In the genomic region with DNA sequence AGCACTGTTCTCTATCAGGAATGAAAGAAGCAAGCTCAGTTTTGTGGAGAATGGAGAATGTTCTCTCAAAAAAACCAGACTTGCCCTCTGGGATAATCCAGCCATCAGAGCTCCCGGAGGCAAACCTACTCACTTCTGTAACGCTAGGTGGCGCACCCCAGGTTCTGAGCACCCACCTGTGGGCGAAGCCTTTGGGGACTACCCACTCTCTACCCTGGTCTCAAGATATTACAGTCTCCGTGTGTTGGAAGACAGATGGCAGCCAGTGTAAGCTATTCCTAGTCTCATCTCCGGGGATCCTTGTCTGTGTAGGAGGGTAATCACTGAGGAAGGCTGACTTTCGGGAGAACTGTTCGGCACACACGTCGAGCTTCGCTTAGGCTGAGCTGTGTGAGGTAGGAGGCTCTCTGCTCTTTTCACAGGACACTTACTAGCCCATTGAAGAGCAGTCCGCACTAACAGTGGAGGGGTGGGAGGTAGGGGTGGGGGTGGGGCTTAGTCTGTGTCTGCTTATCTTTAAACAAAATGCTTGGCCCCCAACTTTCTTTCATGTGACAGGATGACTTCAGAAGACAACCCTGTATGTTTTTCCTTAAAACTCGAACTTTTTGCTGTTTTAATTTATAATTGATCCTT, we compare ENCODE assay signal across 8 mouse cellular contexts. TPM values are rescaled to one million over a fixed set of nuclear protein-coding genes. Genes with fewer than 3 reads are reported as not detected.
DNase-seq lines count a peak whose midpoint lies in the region; ATAC-seq and TF ChIP-seq lines count a peak whose summit lies in the region.

No protein-coding gene starts in this region.

- H3K9me3 ChIP-seq in kidney, postnatal 0 days (replicated peaks; ENCODE audit: low read length): no peaks in the 10 kb centered on the region
- no peaks in the 10 kb centered on the region for H3K9me3 ChIP-seq in kidney, embryonic 14.5 days (ENCODE audit: control insufficient read depth, low read length)
- H3K9me3 ChIP-seq in embryonic facial prominence, embryonic 14.5 days (ENCODE audit: control insufficient read depth, low read length): no peaks in the 10 kb centered on the region
- H3K9me3 ChIP-seq in liver, embryonic 16.5 days (replicated peaks; ENCODE audit: control insufficient read depth, low read length): no peaks in the 10 kb centered on the region
- no peaks in the 10 kb centered on the region for H3K9me3 ChIP-seq in forebrain, embryonic 16.5 days (ENCODE audit: control insufficient read depth, low read length)

- H3K4me3 ChIP-seq in kidney, postnatal 0 days (replicated peaks; ENCODE audit: low read depth, low read length): no peak overlapping the region
- H3K4me3 ChIP-seq in kidney, embryonic 14.5 days (ENCODE audit: low read length): no peak overlapping the region
- no peak overlapping the region for H3K4me3 ChIP-seq in embryonic facial prominence, embryonic 14.5 days (ENCODE audit: low read depth, low read length)
- H3K4me3 ChIP-seq in liver, embryonic 16.5 days (ENCODE audit: low read depth, low read length): peak overlapping the region; percentile 14; the same call in 1 of the 2 replicates
- H3K4me3 ChIP-seq in small intestine, adult 2 months (ENCODE audit: low read depth, low read length): no peak overlapping the region
- H3K4me3 ChIP-seq in forebrain, embryonic 16.5 days (replicated peaks; ENCODE audit: low read length): no peak overlapping the region

- H3K27me3 ChIP-seq in kidney, postnatal 0 days (ENCODE audit: insufficient read depth, low read length): no peaks in the 10 kb centered on the region
- no peaks in the 10 kb centered on the region for H3K27me3 ChIP-seq in kidney, embryonic 14.5 days (ENCODE audit: control insufficient read depth, insufficient read depth, low read length)
- no peaks in the 10 kb centered on the region for H3K27me3 ChIP-seq in embryonic facial prominence, embryonic 14.5 days (replicated peaks; ENCODE audit: control insufficient read depth, insufficient read depth, low read length)
- peaks cover 6% of the 10 kb centered on the region; the same call in 1 of the 2 replicates for H3K27me3 ChIP-seq in liver, embryonic 16.5 days (ENCODE audit: control insufficient read depth, insufficient read depth, low read depth, low read length)
- H3K27me3 ChIP-seq in small intestine, adult 2 months (ENCODE audit: control insufficient read depth, insufficient read depth, low read length): no peaks in the 10 kb centered on the region
- H3K27me3 ChIP-seq in forebrain, embryonic 16.5 days (replicated peaks; ENCODE audit: control insufficient read depth, insufficient read depth, low read length): no peaks in the 10 kb centered on the region

- peak; percentile 80 for DNase-seq in kidney, postnatal 0 days (ENCODE audit: low spot score)
- peak; percentile 16 for DNase-seq in adrenal gland, adult 8-10 months
- peak; percentile 45 for DNase-seq in embryonic facial prominence, embryonic 14.5 days (ENCODE audit: low spot score)
- peak; percentile 79 for DNase-seq in kidney, postnatal 10 days

- no peak overlapping the region for H3K27ac ChIP-seq in kidney, postnatal 0 days
- H3K27ac ChIP-seq in kidney, embryonic 14.5 days (ENCODE audit: low read depth, low read length): no peak overlapping the region
- H3K27ac ChIP-seq in embryonic facial prominence, embryonic 14.5 days (replicated peaks; ENCODE audit: low read depth, low read length): no peak overlapping the region
- no peak overlapping the region for H3K27ac ChIP-seq in liver, embryonic 16.5 days (ENCODE audit: low read length)
- H3K27ac ChIP-seq in small intestine, adult 2 months (ENCODE audit: insufficient read depth, low read depth, low read length): no peak overlapping the region
- no peak overlapping the region for H3K27ac ChIP-seq in forebrain, embryonic 16.5 days (ENCODE audit: low read length)

- H3K4me2 ChIP-seq in kidney, postnatal 0 days (ENCODE audit: low read length): no peak overlapping the region
- no peak overlapping the region for H3K4me2 ChIP-seq in kidney, embryonic 14.5 days (replicated peaks; ENCODE audit: low read depth, low read length)
- H3K4me2 ChIP-seq in embryonic facial prominence, embryonic 14.5 days (ENCODE audit: low read depth, low read length): no peak overlapping the region
- H3K4me2 ChIP-seq in liver, embryonic 16.5 days (ENCODE audit: low read depth, low read length): peak overlapping the region; percentile 49; the same call in 1 of the 2 replicates
- H3K4me2 ChIP-seq in forebrain, embryonic 16.5 days (ENCODE audit: low read length): no peak overlapping the region

- 0 out of 2 replicates have a peak, but pooled peaks cover 4% of the 10 kb centered on the region for H3K4me1 ChIP-seq in kidney, postnatal 0 days (replicated peaks; ENCODE audit: insufficient read depth, low read length)
- H3K4me1 ChIP-seq in kidney, embryonic 14.5 days (ENCODE audit: control insufficient read depth, insufficient read depth, low read length): peaks cover 8% of the 10 kb centered on the region; the same call in 1 of the 2 replicates
- peaks cover 17% of the 10 kb centered on the region for H3K4me1 ChIP-seq in embryonic facial prominence, embryonic 14.5 days (ENCODE audit: control insufficient read depth, insufficient read depth, low read length)
- peaks cover 28% of the 10 kb centered on the region for H3K4me1 ChIP-seq in liver, embryonic 16.5 days (ENCODE audit: control insufficient read depth, low read depth, low read length)
- 0 out of 2 replicates have a peak, but pooled peaks cover 2% of the 10 kb centered on the region for H3K4me1 ChIP-seq in small intestine, adult 2 months (ENCODE audit: control insufficient read depth, insufficient read depth, insufficient read length, low read length)
- H3K4me1 ChIP-seq in forebrain, embryonic 16.5 days (replicated peaks; ENCODE audit: control insufficient read depth, insufficient read depth, low read length): peaks cover 18% of the 10 kb centered on the region

- WGBS in kidney, postnatal 0 days: 40% methylated on average over 13 of the region's 13 CpGs
- WGBS in kidney, embryonic 14.5 days: 43% methylated on average over 13 of the region's 13 CpGs
- whole genome bisulfite sequencing in embryonic facial prominence, embryonic 14.5 days: 47% methylated on average over 13 of the region's 13 CpGs
- WGBS in liver, embryonic 16.5 days (ENCODE audit: insufficient replicate concordance): 22% methylated on average over 13 of the region's 13 CpGs
- 33% methylated on average over 13 of the region's 13 CpGs for WGBS in small intestine, adult 2 months
- WGBS in forebrain, embryonic 16.5 days: 34% methylated on average over 13 of the region's 13 CpGs

- no peaks in the 10 kb centered on the region for H3K36me3 ChIP-seq in kidney, postnatal 0 days (ENCODE audit: insufficient read depth, low read length)
- no peaks in the 10 kb centered on the region for H3K36me3 ChIP-seq in kidney, embryonic 14.5 days (ENCODE audit: control insufficient read depth, insufficient read depth, low read length)
- H3K36me3 ChIP-seq in embryonic facial prominence, embryonic 14.5 days (ENCODE audit: control insufficient read depth, insufficient read depth, low read length): no peaks in the 10 kb centered on the region
- H3K36me3 ChIP-seq in liver, embryonic 16.5 days (ENCODE audit: control insufficient read depth, insufficient read depth): no peaks in the 10 kb centered on the region
- H3K36me3 ChIP-seq in small intestine, adult 2 months (ENCODE audit: control insufficient read depth, insufficient read depth, low read length): no peaks in the 10 kb centered on the region
- H3K36me3 ChIP-seq in forebrain, embryonic 16.5 days (ENCODE audit: control insufficient read depth, insufficient read depth): no peaks in the 10 kb centered on the region

- no peak overlapping the region for H3K9ac ChIP-seq in kidney, postnatal 0 days (ENCODE audit: low read depth, low read length)
- no peak overlapping the region for H3K9ac ChIP-seq in kidney, embryonic 14.5 days (ENCODE audit: low read depth, low read length)
- H3K9ac ChIP-seq in embryonic facial prominence, embryonic 14.5 days (ENCODE audit: low read depth, low read length): no peak overlapping the region
- H3K9ac ChIP-seq in liver, embryonic 16.5 days (ENCODE audit: low read depth, low read length): 0 out of 2 replicates have a peak overlapping the region, but pooled peaks have one; percentile 2
- no peak overlapping the region for H3K9ac ChIP-seq in forebrain, embryonic 16.5 days (replicated peaks; ENCODE audit: low read depth, low read length)

- TF ChIP-seq CTCF in kidney, postnatal 0 days (IDR thresholded peaks at IDR 0.05; ENCODE audit: low read depth): peak; percentile 87
- TF ChIP-seq CTCF in small intestine, adult 2 months (IDR thresholded peaks at IDR 0.05; ENCODE audit: extremely low read depth, insufficient read length, insufficient replicate concordance, low read depth, low read length): peak; percentile 77; the same call in 1 of the 2 replicates

- TF ChIP-seq POLR2A in small intestine, adult 2 months (IDR thresholded peaks at IDR 0.05; ENCODE audit: low read depth, low read length): no peak

- ATAC-seq in kidney, postnatal 0 days (replicated peaks; ENCODE audit: low FRiP score, low read depth): 0 out of 2 replicates have a peak, but pooled peaks have one; percentile 15
- no peak for ATAC-seq in kidney, embryonic 14.5 days (ENCODE audit: low FRiP score, low TSS enrichment)
- ATAC-seq in embryonic facial prominence, embryonic 14.5 days (ENCODE audit: low read depth): no peak
- peak; percentile 41 for ATAC-seq in liver, embryonic 16.5 days (ENCODE audit: low read depth)
- ATAC-seq in forebrain, embryonic 16.5 days: no peak

RNA-seq across cellular contexts. Expression of gene Igsf3, which starts 4.4 kb away (rescaled TPM):
- polyA plus RNA-seq in kidney, postnatal 0 days (2015; fragmentation: Nextera tagmentation; extraction: Ambion mirVana): 15.3 and 16.9 TPM in 2 replicates
- 15.1 and 16.9 TPM in 2 replicates for polyA plus RNA-seq in kidney, embryonic 14.5 days (2014; fragmentation: Nextera tagmentation; extraction: Ambion mirVana)
- total RNA-seq in adrenal gland, adult 8-10 months (2022): 10 to 100 TPM in 2 of 4 experiments, 1 to 10 TPM in 2; 4.5 to 11.8 (median 8.2) TPM
- 37.0 and 40.6 TPM in 2 replicates for polyA plus RNA-seq in embryonic facial prominence, embryonic 14.5 days (2014; fragmentation: Nextera tagmentation; extraction: Ambion mirVana)
- 3.8 and 4.3 TPM in 2 replicates for polyA plus RNA-seq in liver, embryonic 16.5 days (2015; fragmentation: Nextera tagmentation; extraction: Ambion mirVana)
- polyA plus RNA-seq in small intestine, adult 2 months (2012; rRNA removed): 7.2 and 17.0 TPM in 2 replicates
- polyA plus RNA-seq in forebrain, embryonic 16.5 days (2015; fragmentation: Nextera tagmentation; extraction: Ambion mirVana): 98.6 and 100 TPM in 2 replicates

Comparison
In these comparisons a context has a peak if more than half of its experiments do, and no peak if none do; other contexts are left out.
1. ATAC-seq: peak in kidney, postnatal 0 days (single experiment) and liver, embryonic 16.5 days (single experiment); none in kidney, embryonic 14.5 days (single experiment), embryonic facial prominence, embryonic 14.5 days (single experiment) and forebrain, embryonic 16.5 days (single experiment).
2. DNase-seq: peak in every context shown above with its lines; median percentile 80 in kidney, postnatal 0 days; 79 in kidney, postnatal 10 days; 45 in embryonic facial prominence, embryonic 14.5 days; 16 in adrenal gland, adult 8-10 months.